Mouse (Mus musculus): ENCODE results near the gene Cxcl1. TPM values are rescaled to one million over a fixed set of nuclear protein-coding genes. Genes with fewer than 3 reads are reported as not detected.

The Cxcl1 gene
- polyA plus RNA-seq, 1 experiment from 2014 or later, result 0.72 TPM

- no peaks in the 10 kb centered on the region for H3K9me3 ChIP-seq (ENCODE audit: low read depth, low read length)
- H3K27ac ChIP-seq (ENCODE audit: low read depth), result no peak overlapping the region
- H3K9ac ChIP-seq, result no peak overlapping the region
- DNase-seq (no peak), ATAC-seq (ENCODE audit: insufficient read depth) (no peak)
- no peaks in the 10 kb centered on the region for H3K27me3 ChIP-seq (ENCODE audit: insufficient read depth, low read length)
- no peaks in the 10 kb centered on the region; the same call in 1 of the 2 replicates for H3K4me1 ChIP-seq (ENCODE audit: insufficient read depth)
- no peak overlapping the region for H3K4me2 ChIP-seq
- TF ChIP-seq CTCF (IDR thresholded peaks at IDR 0.05; ENCODE audit: low read depth), result no peak
- 72% methylated on average over 5 of the region's 5 CpGs for WGBS
- no peaks in the 10 kb centered on the region for H3K36me3 ChIP-seq (ENCODE audit: insufficient read depth)
- H3K4me3 ChIP-seq (ENCODE audit: low read depth, low read length), result no peak overlapping the region
Measured at GRCm38 (mm10) chr5:90888661-90889060, 2.4 kb upstream of the Cxcl1 start.

- Histone ChIP-seq H3K36me3 (ENCODE audit: insufficient read depth) (no peaks in the 10 kb centered on the region), H3K4me2 (peak overlapping the region; percentile 76), H3K4me1 (ENCODE audit: insufficient read depth) (no peaks in the 10 kb centered on the region; the same call in 1 of the 2 replicates), H3K27ac (ENCODE audit: low read depth) (no peak overlapping the region), H3K27me3 (ENCODE audit: insufficient read depth, low read length) (no peaks in the 10 kb centered on the region), H3K4me3 (ENCODE audit: low read depth, low read length) (peak overlapping the region; percentile 46), H3K9me3 (ENCODE audit: low read depth, low read length) (no peaks in the 10 kb centered on the region), H3K9ac (peak overlapping the region; percentile 62)
- 27% methylated on average over 10 of the region's 10 CpGs for WGBS
- DNase-seq (no peak), ATAC-seq (ENCODE audit: insufficient read depth) (no peak)
- peak; percentile 31; the same call in 1 of the 2 replicates for TF ChIP-seq CTCF (IDR thresholded peaks at IDR 0.05; ENCODE audit: low read depth)
Measured at GRCm38 (mm10) chr5:90891464-90891813, 398 bp downstream of the Cxcl1 start.

GRCm38 (mm10) chr5:90894231-90894630 lies 3.2 kb downstream of the Cxcl1 start:
- Histone ChIP-seq H3K36me3 (ENCODE audit: insufficient read depth) (no peaks in the 10 kb centered on the region), H3K9ac (no peak overlapping the region), H3K27me3 (ENCODE audit: insufficient read depth, low read length) (no peaks in the 10 kb centered on the region), H3K9me3 (ENCODE audit: low read depth, low read length) (no peaks in the 10 kb centered on the region), H3K27ac (ENCODE audit: low read depth) (no peak overlapping the region), H3K4me3 (ENCODE audit: low read depth, low read length) (no peak overlapping the region), H3K4me2 (no peak overlapping the region), H3K4me1 (ENCODE audit: insufficient read depth) (no peaks in the 10 kb centered on the region; the same call in 1 of the 2 replicates)
- DNase-seq, result no peak
- ATAC-seq (ENCODE audit: insufficient read depth), result no peak
- no peak for TF ChIP-seq CTCF (IDR thresholded peaks at IDR 0.05; ENCODE audit: low read depth)
- 66% methylated on average over 8 of the region's 8 CpGs for WGBS

- H3K9ac ChIP-seq, result no peak overlapping the region
- H3K9me3 ChIP-seq (ENCODE audit: low read depth, low read length), result no peaks in the 10 kb centered on the region
- 60% methylated on average over 3 of the region's 3 CpGs for whole genome bisulfite sequencing
- no peak for TF ChIP-seq CTCF (IDR thresholded peaks at IDR 0.05; ENCODE audit: low read depth)
- no peaks in the 10 kb centered on the region for H3K27me3 ChIP-seq (ENCODE audit: insufficient read depth, low read length)
- ATAC-seq (ENCODE audit: insufficient read depth) (no peak), DNase-seq (no peak)
- H3K4me2 ChIP-seq, result no peak overlapping the region
- peaks cover 2% of the 10 kb centered on the region; the same call in 1 of the 2 replicates for H3K4me1 ChIP-seq (ENCODE audit: insufficient read depth)
- no peak overlapping the region for H3K4me3 ChIP-seq (ENCODE audit: low read depth, low read length)
- no peak overlapping the region for H3K27ac ChIP-seq (ENCODE audit: low read depth)
- H3K36me3 ChIP-seq (ENCODE audit: insufficient read depth), result no peaks in the 10 kb centered on the region
Measured at GRCm38 (mm10) chr5:90897429-90897828, 6.4 kb downstream of the Cxcl1 start.

GRCm38 (mm10) chr5:90899308-90899707 lies 8.3 kb downstream of the Cxcl1 start:
- TF ChIP-seq CTCF (IDR thresholded peaks at IDR 0.05; ENCODE audit: low read depth), result no peak
- no peaks in the 10 kb centered on the region for H3K36me3 ChIP-seq (ENCODE audit: insufficient read depth)
- H3K9me3 ChIP-seq (ENCODE audit: low read depth, low read length), result no peaks in the 10 kb centered on the region
- 80% methylated on average over 5 of the region's 5 CpGs for WGBS
- no peak overlapping the region for H3K9ac ChIP-seq
- peaks cover 9% of the 10 kb centered on the region for H3K27me3 ChIP-seq (ENCODE audit: insufficient read depth, low read length)
- H3K27ac ChIP-seq (ENCODE audit: low read depth), result no peak overlapping the region
- DNase-seq (no peak), ATAC-seq (ENCODE audit: insufficient read depth) (no peak)
- H3K4me2 ChIP-seq, result no peak overlapping the region
- peaks cover 5% of the 10 kb centered on the region; the same call in 1 of the 2 replicates for H3K4me1 ChIP-seq (ENCODE audit: insufficient read depth)
- H3K4me3 ChIP-seq (ENCODE audit: low read depth, low read length), result no peak overlapping the region

- ATAC-seq (ENCODE audit: insufficient read depth), result 0 out of 2 replicates have a peak, but pooled peaks have one; percentile 51
- peaks cover 17% of the 10 kb centered on the region for H3K27me3 ChIP-seq (ENCODE audit: insufficient read depth, low read length)
- H3K4me1 ChIP-seq (ENCODE audit: insufficient read depth), result peaks cover 5% of the 10 kb centered on the region; the same call in 1 of the 2 replicates
- peak; percentile 82 for DNase-seq
- H3K36me3 ChIP-seq (ENCODE audit: insufficient read depth), result no peaks in the 10 kb centered on the region
- no peak overlapping the region for H3K9ac ChIP-seq
- H3K4me2 ChIP-seq, result no peak overlapping the region
- no peak overlapping the region; the same call in 1 of the 2 replicates for H3K27ac ChIP-seq (ENCODE audit: low read depth)
- TF ChIP-seq CTCF (IDR thresholded peaks at IDR 0.05; ENCODE audit: low read depth), result no peak
- no peak overlapping the region for H3K4me3 ChIP-seq (ENCODE audit: low read depth, low read length)
- no peaks in the 10 kb centered on the region for H3K9me3 ChIP-seq (ENCODE audit: low read depth, low read length)
- 36% methylated on average over 7 of the region's 7 CpGs for WGBS
Measured at GRCm38 (mm10) chr5:90900147-90900546, 9.1 kb downstream of the Cxcl1 start.

GRCm38 (mm10) chr5:90900688-90901087 lies 9.6 kb downstream of the Cxcl1 start:
- DNase-seq (no peak), ATAC-seq (ENCODE audit: insufficient read depth) (no peak)
- no peak overlapping the region for H3K9ac ChIP-seq
- 69% methylated on average over 7 of the region's 7 CpGs for WGBS
- H3K27me3 ChIP-seq (ENCODE audit: insufficient read depth, low read length), result peaks cover 17% of the 10 kb centered on the region
- no peak overlapping the region for H3K4me3 ChIP-seq (ENCODE audit: low read depth, low read length)
- no peaks in the 10 kb centered on the region for H3K9me3 ChIP-seq (ENCODE audit: low read depth, low read length)
- no peak overlapping the region; the same call in 1 of the 2 replicates for H3K27ac ChIP-seq (ENCODE audit: low read depth)
- H3K4me1 ChIP-seq (ENCODE audit: insufficient read depth), result peaks cover 5% of the 10 kb centered on the region; the same call in 1 of the 2 replicates
- TF ChIP-seq CTCF (IDR thresholded peaks at IDR 0.05; ENCODE audit: low read depth), result no peak
- H3K4me2 ChIP-seq, result no peak overlapping the region
- no peaks in the 10 kb centered on the region for H3K36me3 ChIP-seq (ENCODE audit: insufficient read depth)

All from lung, embryonic 14.5 days (tissue).